Mouse (Mus musculus) testis, adult 2 months (tissue): ENCODE results near the gene Tcap.

ENCODE experiments used
- CTCF ChIP-seq: fragments of 200-500 bp; IDR thresholded peaks from 2 replicates; pipeline ENCODE4 v1.5.1; 2012; ENCODE audit warnings: low read depth, mild to moderate bottlenecking, inconsistent platforms, low read length, moderate library complexity; ENCODE audit not compliant: control insufficient read depth, insufficient read depth, insufficient replicate concordance
- POLR2A ChIP-seq: fragments of 200-500 bp; IDR thresholded peaks from 2 replicates; pipeline ENCODE4 v1.6.1; 2012; ENCODE audit warnings: low read depth, mild to moderate bottlenecking, inconsistent platforms, low read length, moderate library complexity; ENCODE audit not compliant: control insufficient read depth

DNA sequence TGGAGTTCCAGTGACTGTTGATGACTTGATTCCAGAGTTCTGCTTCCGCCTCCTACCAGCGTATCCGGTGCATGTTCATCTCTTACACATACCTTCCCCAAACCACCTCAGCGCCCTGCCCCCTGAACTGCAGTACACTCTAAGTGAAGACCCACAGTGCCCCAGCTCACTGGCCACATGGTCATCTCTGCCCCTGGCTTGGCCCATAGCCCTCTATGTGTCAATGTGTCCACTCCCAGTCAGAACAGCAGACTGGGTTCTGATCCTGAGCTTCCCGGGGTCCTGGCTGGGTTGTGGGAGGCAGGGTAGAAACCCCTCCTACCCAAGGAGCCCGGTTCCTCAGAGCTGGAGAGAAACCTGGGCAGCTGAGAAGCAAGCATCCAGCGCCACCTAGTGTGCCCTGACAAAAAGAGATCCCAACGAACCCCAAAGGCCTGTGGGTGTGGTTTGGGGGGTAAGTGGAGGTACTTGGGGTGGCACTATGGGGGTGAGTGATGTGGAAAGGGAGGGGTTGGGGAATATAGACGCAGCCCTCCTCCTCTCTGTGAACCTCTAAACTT is 5.7 kb downstream of the Tcap start:
- TF ChIP-seq CTCF, result peak; percentile 39; the same call in 1 of the 2 replicates
- TF ChIP-seq POLR2A, result no peak
